Mouse (Mus musculus) common myeloid progenitor, adult 5-6 weeks (primary cell): Measurements from ENCODE around the gene Dbndd2. TPM values are rescaled to one million over a fixed set of nuclear protein-coding genes. Genes with fewer than 3 reads are reported as not detected.

Experiments
- ATAC-seq: replicated peaks from 2 replicates; pipeline ENCODE4 v1.8.0; 2016; ENCODE audit warnings: low read depth, mild to moderate bottlenecking, moderate TSS enrichment, inconsistent platforms; ENCODE audit not compliant: poor library complexity, severe bottlenecking
- total RNA-seq: library from RNA; stranded (forward); fragments of 200-1000, 187-1606 nt; gene quantifications from 2 replicates; pipeline ENCODE4 v1.2.3, GENCODE M21; 2017

Gene Dbndd2
- total RNA-seq, 1 experiment from 2014 or later = 0.18 TPM

DNA sequence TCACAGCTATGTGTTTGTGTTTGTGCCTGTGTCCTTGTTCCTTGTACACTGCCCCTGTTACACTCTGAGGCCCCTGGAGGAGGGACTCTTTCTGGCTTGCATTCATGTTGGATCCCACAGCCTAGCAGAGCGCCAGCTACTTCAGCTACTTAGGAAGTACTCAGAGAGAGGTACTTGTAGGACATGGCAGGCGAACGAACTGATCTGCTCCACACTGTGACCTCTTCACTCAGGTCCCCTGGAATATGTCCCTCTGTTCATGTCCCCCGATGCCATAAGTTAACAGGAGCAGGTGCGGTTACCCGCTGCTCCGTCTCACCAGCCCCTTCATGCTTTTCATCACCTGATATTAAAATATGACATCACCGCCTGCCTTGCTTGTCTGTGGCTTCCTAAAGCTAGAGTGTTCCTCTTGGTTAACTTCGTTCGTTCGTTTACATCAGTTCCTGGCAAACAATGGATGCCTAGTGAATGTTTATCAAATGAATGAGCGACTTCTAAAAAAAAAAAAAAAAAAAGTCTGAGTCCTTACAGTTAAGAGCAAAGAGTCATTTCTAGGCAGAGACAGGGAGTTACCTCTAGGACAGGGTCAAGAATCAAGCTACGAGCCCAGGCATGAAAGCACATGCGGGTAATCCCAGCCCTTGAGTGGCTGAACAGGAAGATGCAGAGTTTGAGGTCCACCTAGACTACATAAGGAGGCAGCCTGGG, 32.7 kb upstream of the Dbndd2 start:
- no peak for ATAC-seq

DNA sequence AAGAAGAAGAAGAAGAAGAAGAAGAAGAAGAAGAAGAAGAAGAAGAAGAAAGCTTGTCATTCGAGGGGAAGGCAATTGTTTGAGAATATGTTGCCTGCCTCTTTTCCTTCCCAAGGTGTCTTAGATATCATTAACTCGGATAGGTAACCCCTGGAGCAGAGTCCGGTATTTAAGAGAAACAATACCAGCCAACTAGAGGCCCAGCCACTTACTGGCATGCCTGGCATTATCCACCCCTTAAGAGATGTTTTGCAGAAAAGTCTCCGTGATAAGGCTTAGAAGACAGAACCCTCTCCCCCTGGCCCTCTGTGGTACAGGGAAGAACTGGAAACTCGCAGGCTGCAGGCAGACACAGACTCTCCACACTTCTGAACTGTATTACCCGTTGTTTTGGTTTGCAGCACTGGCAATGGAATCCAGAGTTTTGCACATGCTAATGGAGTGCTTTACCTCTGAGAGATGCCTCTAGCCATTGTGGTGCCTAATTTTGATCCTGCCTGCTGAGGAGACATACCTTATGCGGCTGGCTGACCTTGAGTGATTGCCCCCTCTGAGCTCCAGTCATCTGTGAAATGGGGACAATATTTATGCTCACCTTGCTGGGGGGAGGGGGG, 31.9 kb upstream of the Dbndd2 start:
- ATAC-seq = no peak

DNA sequence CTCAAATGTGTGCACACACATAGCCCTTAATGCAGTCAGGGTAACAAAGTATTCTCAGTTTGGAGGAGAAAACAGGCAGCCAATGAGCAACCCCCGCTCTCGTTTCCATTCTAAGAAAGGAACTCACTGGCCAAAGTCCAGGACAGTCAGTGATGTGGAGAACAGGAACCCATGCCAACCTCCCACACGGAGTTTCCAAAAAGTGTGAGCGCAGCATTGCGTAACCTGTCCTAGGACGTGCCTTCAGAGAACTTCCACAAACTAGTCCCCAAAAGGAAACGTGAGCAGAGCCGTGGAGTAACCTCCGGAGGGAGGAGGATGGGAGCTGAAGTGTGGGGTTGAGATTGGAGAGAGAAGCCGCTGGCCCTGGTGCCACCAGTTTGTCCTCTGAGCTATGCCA, 31.1 kb upstream of the Dbndd2 start:
- peak; percentile 53 for ATAC-seq

GRCm38 (mm10) chr2:164455421-164456190, 30.3 kb upstream of the Dbndd2 start:
- ATAC-seq = no peak

- ATAC-seq = no peak
Measured at GRCm38 (mm10) chr2:164456413-164456812, 29.5 kb upstream of the Dbndd2 start.

DNA sequence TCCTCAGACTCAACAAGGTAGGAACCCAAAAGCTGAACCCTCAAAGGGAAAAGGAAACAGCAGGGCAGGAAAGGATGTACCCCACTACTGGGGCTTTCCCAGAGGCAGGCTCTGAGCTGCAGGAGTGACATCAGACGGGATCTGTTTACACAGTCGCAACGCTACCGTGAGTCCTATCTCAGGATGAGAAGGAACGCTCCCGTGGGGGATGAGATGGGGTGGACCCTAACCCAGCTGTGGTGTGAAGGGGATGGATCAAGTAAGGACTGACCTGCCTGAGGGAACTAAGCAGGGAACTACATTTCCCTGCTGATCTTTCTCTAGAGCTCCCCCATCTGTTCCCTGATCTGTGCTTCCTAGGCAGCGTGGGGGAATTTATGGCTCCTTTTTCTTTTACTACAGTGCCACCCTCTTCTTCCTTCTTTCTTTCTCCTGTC, 29.0 kb upstream of the Dbndd2 start, which contains the start of gene Sys1:
Gene Sys1, plus strand, starts transcription at position 101 of the 437 bp plus-strand sequence.
- no peak for ATAC-seq

DNA sequence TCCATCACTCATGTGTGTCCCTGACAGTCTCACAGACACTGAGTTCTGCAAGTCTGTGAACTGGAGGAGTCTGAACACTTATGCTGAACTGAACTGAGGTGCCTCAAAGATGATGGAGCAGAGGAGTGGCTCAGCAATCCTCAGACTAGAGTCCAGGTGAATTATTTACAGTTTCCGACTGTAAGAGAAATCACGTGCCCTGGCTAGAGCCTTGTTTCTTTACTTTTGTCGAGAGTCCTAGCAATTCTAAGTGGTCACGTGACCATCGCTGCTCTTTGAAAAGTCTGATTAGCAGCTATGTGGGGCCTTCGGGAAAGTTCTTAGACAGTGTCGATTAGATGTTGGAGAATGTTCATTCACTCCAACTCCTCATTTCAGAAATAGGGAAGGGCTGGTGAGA, 28.0 kb upstream of the Dbndd2 start:
- ATAC-seq = no peak

DNA sequence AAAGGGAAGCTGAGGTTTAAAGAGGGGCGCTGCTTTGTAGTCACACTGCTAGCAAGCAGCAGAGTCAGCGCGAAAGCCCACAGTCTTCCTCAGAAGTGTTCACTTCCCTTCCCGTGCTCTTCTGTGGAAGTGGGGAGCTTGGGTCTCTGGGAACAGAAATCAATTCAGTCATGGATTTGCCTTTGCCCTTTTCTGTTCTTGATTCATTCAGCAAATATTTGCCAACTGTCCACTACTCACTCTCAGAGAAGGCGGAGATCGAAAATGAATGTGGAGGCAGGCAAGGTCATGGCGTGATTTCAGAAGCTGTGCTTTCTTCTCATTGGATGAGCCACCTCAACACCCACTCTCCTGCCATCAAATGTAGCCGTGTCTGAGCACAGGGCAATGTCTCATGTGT, 27.4 kb upstream of the Dbndd2 start:
- ATAC-seq = no peak; the same call in 1 of the 2 replicates

DNA sequence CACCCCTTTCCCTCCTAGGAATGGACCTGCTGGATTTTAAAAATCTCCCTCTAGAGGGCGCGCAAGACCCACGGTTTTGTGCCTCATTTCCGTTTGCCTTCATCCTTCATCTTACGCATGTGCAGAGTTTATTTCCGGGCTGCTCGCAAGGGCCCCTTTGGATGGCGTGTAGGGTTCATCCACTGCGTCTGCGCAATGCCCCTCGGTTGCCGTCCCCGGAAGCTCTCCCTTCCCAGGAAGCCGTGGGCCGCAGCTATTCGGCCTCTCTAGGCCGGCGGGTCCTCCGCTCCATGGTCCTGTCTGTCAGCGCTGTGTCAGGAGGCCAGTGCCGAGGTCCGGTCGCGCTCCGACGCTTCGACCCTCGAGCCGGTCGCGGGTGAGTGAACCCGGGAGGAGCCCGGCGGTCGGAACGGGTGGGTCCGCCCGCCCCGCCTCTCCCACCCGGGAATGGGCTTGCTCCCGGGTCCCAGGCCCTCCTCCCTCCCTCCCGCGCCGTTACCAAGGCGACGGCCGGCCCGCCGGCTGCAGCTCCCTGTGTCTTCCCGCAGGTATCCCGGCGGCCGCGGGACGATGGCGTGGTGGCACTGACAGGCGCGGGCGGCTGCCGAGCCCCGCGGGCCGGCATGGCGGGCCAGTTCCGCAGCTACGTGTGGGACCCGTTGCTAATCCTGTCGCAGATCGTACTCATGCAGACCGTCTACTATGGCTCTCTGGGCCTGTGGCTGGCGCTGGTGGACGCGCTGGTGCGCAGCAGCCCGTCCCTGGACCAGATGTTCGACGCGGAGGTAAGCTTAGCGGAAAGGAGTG, 25.0 kb upstream of the Dbndd2 start, which contains the start of gene Gm20458:
Gene Gm20458, plus strand, starts transcription at position 223 of the 807 bp plus-strand sequence.
- peak; percentile 93 for ATAC-seq

DNA sequence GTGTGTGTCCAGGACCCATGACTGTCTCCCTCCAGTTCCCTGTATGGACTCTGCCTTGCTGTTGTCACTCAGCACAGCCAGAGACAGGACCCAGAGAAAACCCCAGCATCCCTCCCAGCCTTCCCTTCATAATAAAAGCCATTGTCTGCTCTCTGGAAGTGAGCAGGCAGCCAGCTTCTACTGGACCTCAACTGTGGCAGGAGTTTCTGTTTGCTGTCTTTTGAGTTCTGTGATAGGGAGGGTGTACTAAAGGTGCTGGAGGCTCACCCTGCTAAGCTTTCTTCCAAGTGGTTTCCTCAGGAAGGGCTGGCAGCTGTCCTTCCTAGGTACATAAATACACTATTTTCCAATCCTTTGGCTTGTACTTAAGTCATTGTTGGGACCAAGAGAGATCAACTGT, 20.7 kb upstream of the Dbndd2 start:
- no peak for ATAC-seq

DNA sequence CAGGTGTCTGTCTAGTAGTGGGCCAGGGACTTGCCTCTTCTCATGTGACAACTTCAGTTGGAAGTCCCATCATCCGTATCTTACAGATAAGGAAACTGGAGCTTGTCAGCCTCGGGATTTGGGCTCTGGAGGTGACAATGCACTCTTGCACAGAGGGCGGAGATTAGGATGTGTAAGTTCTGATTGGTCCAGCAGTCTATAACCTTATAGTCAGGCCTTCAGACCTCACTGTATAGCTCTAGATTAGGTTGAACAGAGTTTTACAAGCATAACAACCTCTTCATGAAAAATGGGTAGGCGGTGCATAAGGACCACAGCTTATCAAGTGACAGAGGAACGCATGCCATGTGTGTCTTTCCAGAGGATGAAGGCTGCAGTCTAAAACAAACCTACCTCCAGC, 19.1 kb upstream of the Dbndd2 start:
- no peak; the same call in 1 of the 2 replicates for ATAC-seq

DNA sequence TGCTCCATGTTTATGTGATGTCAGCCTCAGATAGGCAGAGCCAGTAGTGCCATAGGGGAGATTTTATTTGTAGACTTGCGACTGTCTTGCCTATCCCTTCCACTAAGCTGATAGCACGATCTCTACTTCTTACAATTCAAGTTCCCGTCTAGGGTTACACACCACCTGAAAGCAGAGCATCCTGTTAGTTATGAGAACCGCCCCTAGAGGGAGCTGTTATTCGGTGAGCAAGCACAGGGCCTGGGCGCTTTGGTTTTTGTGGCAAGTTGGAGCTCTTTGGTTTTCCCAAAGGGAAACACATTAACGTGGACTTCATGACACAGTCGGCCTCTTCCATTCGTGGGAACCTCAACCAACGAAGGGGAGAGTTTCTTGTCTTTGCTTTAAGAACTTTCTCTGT, 15.7 kb upstream of the Dbndd2 start:
- ATAC-seq = peak; percentile 83

DNA sequence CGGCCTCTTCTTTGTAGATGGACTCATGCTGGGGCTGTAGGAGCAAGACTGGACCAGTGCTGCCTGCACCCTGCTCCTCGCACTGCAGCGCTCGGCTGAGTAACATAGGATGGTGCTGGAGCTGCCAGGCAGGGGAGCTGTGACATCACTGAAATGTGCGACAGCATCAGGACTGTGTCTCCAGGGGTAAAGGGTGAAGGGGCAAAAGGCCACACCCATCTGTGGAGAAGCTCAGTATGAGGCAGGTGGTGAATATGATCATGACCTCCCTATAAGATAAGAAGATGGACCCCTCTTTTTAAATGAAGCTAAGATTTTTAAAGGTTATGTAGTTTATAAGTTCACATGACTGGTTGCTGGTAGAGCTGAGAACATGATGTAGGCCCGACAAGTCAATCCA, 12.3 kb upstream of the Dbndd2 start, which contains the start of gene Trp53tg5:
Gene Trp53tg5, minus strand, starts transcription at position 101 of the 400 bp plus-strand sequence.
- ATAC-seq = no peak

- peak; percentile 33 for ATAC-seq
Measured at GRCm38 (mm10) chr2:164486258-164487114, 580 bp downstream of the Dbndd2 start.

GRCm38 (mm10) chr2:164487115-164487527, 1.2 kb downstream of the Dbndd2 start:
- ATAC-seq = no peak

DNA sequence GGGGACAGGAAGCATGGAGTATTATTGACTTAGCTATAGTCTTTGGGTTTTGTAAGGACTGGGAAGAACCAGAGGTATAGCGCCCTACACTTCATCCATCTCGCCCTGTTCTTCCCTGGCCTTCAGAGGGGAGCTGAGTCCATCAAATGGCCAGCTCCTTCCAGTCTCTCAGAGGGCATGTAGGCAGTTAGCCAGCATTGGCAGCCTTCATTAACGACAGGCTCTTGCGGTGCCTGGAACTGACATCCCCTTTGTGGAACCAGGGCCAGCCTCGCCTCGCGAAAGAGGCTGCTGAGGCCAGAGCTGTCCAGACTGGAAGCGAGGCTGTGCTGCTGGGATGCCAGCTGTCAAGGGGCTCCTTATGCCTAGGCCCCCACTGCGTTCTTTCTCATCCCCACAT, 1.9 kb downstream of the Dbndd2 start:
- no peak for ATAC-seq

DNA sequence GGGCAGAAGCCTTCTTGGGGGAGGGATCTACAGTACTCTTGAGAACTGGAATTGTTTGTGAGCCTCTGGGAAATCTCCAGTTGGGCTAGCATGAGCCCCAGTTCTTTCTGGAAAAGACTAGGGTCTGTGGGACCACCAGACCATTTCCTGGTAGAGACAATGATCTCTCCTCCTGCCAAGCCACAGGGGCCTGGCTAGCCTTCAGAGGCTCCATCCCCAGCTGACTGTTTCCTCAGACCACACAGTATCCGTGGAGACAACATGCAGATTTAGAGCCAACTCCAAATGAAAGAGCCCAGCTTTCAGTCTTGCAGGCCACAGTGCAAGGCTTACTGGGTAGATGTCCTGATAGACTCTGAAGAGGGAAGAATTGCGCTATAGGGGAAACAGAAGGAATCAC, 8.2 kb downstream of the Dbndd2 start:
- no peak for ATAC-seq

GRCm38 (mm10) chr2:164496331-164496730, 10.4 kb downstream of the Dbndd2 start:
- peak; percentile 31; the same call in 1 of the 2 replicates for ATAC-seq
